Mouse (Mus musculus) neutrophil, adult 59 days (primary cell): Measurements from ENCODE around the gene Tmx1. TPM values are rescaled to one million over a fixed set of nuclear protein-coding genes. Genes with fewer than 3 reads are reported as not detected.

Source experiments
- total RNA-seq, 2 experiments: library from RNA; stranded (reverse); gene quantifications; 1 replicate in 1 of 2; 2 replicates in 1 of 2; pipeline ENCODE4 v1.2.4; 2023

The Tmx1 gene
- 10 to 100 TPM; 25.4 to 29.3 TPM for total RNA-seq

DNA sequence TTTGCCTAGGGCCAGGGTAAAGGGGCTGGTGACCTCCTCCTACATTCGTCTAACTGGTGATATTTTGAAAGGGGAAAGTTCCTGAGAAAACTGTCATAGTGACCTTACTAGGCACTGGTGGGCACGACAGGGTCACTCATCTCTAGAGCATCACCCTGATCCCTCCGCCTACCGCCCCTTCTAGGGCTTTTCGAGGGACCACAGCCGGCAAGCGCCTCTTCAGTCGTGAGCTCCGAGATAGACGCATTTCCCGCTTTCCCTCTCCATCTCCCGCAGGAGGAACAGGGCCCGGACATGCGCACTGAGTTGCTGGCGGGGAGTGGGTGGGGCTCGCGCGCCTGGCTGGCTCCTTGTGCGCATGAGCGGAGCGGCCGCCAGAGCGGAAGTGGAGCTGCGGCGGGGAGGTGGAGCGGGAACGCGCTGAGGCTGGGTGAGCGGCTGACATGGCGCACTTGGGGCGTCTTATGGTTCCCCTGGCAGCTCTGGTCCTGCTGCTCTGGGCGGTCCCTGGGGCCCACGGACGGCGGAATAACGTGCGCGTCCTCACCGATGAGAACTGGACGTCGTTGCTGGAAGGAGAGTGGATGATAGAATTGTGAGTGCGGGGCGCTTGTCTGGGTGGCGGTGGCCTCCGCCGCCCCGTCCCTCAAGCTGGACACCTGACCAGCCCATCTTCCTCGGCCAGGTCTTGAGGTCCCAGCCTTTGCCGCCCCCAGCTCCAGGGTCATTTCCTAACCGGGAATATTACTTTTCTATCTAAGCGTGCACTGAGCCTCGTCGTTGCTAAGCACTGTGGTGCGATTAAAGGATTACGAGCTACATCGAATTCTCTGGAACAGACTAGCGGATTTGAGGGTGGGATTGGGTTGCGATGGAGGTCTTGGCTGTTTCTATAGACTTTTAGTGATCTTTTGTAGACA is at the start of gene Tmx1:
Tmx1 (plus strand) TSS at position 370 of the 920 bp plus-strand sequence.

Other genes with a start within 250 kb of the Tmx1 start
- 100 to 1,000 TPM; 717 to 830 TPM for gene Pygl, start 221.6 kb upstream of the Tmx1 start, total RNA-seq
- gene Trim9, start 105.5 kb upstream of the Tmx1 start, total RNA-seq, result under 1 TPM; 0.15 to 0.18 TPM